Mouse (Mus musculus) adipocyte (in vitro differentiated cells): Measurements from ENCODE around the gene 4933428G20Rik.
A peak's percentile ranks its signal among the peaks of the same experiment; 100 is the strongest.

Experiments used
- DNase-seq: peaks from one replicate; pipeline ENCODE4 v3.0.0-alpha.2; 2016; ENCODE audit warnings: low spot score

4933428G20Rik gene

GRCm38 (mm10) chr11:97505784-97506183, 5.6 kb upstream of the 4933428G20Rik start:
- no peak for DNase-seq

- no peak for DNase-seq
Measured at GRCm38 (mm10) chr11:97502846-97503245, 2.7 kb upstream of the 4933428G20Rik start.

GRCm38 (mm10) chr11:97502383-97502782, 2.2 kb upstream of the 4933428G20Rik start:
- no peak for DNase-seq

DNA sequence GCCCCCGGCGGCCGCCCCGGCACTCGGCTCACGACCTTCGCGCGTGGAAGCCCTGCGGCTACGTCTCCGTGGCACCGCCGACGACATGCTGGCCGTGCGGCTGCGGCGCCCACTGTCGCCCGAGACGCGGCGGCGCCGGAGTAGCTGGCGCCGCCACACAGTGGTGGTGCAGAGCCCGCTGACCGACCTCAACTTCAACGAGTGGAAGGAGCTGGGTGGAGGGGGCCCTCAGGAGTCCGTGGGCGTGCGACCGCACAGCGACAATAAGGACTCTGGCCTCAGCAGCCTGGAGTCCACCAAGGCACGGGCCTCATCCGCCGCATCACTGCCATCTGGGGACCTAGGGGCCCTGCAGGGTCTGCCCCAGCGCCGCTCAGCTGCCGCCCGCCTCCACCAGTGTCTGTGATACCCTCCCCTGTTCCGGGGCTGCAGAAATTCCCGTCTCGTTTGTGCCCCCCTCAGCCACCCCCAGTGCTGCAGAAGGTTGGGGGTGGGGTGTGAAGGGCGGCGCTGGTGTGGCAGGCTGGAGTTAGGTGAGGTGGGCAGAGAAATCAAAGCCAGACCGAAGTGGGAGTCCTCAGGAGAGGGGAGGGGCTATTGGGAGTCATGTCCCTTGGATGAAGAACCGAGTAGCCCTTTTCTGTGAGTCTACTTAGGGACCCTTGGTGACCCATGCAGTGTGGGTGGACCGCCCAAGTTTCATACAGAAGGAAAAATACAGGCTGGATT, 744 bp upstream of the 4933428G20Rik start:
- DNase-seq, result no peak

GRCm38 (mm10) chr11:97497543-97497942, 2.6 kb downstream of the 4933428G20Rik start:
- no peak for DNase-seq

DNA sequence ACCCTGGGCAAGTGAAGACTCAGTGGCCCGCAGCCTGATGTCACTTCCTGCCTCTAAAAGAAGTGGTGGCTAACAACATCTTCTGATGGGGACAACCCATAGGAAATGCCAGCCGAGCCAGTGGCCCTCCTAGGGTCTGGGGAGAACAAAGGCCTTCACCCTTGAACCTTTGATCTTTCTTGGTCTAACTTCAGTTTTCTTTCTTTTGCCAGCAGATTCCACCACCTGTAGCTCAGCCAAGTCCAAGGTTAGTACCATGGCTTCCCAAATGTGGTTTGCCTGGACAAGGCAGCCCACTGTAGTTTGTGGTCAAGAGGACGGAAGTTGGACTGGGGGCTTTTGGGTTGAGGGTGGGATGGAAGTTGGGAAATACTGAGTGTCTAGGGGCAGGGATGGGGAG, 7.3 kb downstream of the 4933428G20Rik start:
- no peak for DNase-seq

GRCm38 (mm10) chr11:97491640-97492039, 8.5 kb downstream of the 4933428G20Rik start:
- DNase-seq, result no peak

DNA sequence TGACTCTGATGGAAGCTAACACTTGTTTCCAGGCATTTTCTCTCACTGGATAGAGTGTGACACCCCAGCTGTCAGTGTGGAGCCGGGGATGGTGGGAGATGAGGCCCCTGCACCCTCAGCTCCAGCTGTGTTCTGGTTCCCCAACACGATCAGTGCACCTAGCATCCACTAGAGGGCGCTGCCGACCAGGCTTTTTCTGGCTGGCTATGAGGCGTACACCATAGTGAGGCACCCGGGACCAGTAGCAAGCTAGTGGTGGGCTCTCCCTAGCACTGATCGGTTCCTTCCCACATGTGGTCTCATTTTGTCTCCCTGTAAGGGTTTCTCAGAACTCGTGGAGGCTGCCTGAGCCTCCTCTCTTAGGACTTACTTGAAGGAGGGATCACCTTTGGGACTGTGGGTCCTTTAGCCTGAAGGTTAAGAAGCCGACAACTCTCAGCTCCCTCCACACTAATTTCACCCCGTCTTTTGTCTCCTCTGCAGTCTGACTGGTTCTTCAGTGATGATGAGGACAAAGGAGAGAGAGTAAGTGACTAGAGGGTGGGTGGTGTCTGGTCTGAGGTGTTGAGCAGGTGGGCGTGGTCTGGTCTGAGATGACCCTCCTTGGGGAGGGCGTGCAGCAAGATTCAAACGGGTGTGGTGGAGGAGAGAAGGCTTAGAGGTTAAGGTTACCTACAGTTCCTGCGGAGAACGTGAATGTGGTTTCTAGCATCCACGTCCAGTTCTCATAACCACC, 10.4 kb downstream of the 4933428G20Rik start:
- DNase-seq, result peak; percentile 56

DNA sequence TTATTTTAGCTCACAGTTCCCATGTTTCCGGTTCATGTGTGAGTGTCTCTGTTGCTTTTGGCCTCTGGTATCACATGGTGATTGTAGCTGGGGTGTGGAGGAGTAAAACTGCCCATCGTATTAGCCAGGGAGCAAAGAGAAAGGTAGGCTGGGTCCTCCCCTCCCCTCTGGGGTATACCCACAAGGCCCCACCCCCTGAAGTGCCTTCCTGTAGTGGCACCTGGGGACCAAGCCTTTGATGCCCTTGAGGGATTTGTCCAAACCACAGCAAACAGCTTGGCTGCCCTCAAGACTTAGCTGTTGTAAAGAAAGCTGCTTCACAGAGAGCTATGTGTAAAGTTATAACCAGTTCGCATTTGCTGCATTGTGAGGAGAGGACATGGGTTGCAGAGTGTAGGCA, 12.5 kb downstream of the 4933428G20Rik start:
- no peak for DNase-seq

DNA sequence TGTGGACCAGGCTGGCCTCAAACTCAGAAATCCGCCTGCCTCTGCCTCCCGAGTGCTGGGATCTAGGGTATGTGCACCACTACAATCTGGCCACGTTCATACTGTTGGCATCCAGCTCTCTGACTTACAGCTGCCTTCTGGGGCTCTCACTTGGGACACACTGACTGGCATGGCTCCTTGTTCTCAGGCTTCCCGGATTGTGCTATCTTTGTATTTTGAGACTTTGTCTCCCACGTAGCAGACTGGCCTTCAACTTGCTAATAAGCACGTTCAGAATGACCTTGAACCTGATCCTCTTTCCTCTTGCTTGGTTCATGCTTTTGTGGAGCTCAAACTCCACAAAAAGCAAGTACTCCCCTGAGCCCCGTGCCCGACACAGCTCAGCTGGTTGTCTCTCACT, 14.5 kb downstream of the 4933428G20Rik start:
- no peak for DNase-seq

DNA sequence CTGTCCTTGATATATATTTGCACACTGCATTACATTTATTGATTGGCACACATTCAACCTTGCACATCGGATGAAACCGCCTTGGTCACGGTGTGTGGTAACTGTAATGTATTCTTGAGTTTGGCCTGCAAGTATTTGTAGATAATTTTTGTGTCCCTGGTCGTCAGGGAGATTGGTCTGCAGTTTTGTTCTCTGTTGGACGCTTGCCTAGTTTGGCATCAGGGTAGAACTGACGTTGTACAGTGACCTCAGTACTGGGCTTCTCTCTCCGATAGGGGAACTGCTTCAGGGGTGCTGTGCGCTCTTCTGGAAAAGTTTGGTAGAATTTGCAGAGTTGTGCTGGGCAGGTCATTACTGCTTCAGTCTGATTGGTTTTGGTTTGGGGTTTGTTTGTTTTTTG, 20.3 kb downstream of the 4933428G20Rik start:
- no peak for DNase-seq

DNA sequence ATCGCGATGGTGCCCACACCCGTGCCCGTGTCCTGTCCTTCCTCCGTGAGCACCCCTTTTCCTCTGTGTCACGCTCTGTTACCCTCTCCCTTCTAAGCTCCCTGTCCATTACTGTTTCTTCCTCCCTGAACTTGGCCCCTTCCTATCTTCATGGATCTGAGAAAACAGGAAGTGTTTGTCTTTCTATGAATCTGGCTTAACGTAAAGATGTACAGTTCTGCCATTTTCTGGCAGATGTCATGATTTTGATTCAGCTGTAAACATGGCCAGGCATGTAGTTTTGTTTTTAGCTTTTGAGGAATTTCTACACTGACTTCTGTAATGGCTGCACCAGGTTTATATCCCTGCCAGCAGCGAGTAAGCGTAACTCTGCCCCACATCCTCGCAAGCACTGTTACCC, 21.1 kb downstream of the 4933428G20Rik start:
- DNase-seq, result no peak

- DNase-seq, result no peak
Measured at GRCm38 (mm10) chr11:97478345-97478744, 21.8 kb downstream of the 4933428G20Rik start.

DNA sequence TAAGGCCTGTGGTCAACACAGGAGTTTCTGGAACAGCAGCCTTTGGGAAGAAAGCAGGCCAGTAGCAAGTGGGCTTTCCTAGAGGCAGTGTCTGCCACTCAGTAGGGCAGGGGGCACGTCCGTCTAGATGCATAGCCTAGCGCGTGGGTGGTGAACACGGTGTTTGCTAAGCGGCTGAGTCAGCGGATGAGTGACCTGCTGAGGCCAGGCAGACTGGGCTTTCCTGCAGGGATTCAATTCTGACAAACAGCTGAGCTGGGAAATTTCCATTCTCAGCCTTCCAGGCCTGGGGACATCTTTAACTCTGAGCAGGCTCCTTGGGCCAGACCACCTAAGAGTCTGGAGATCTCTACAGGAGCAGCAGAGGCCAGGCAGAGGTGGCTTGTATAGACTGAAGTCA, 22.7 kb downstream of the 4933428G20Rik start:
- peak; percentile 40 for DNase-seq

DNA sequence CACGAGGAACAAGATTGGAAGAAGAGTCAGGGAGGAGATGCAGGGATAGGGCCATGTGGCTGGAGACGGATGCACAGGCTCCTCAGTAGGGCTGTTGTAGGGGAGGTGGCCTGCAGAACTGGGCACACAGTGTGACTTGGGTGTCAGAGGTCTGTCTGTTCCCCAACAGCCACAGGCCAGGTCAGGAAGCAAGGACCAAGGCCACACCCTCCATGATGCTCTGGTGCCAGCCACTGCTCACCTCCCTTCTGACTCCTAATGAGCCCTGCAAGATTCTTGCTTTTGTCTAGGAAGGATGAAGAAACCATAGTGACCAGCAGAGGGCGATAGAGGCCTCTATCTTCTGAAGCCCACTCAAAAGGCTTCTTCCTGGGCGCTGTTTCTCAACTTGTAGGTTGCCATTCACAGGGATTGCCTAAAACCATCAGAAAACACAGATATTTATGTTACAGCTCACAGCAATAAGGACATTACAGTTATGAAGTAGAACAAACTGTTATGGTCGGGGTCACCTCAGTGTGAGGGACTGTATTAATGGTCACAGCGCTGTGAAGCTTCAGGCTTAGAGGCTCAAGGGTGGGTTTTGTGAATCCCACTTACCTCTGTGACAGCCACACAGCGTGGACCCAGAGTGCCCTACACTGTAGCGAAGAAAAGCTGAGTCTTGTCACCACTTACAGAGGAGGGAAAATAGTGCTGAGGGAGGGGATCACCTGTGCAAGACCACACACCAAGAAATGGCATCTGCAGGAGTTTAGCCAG, 23.6 kb downstream of the 4933428G20Rik start:
- DNase-seq, result peak; percentile 65

GRCm38 (mm10) chr11:97471276-97471675, 28.9 kb downstream of the 4933428G20Rik start:
- DNase-seq, result no peak

DNA sequence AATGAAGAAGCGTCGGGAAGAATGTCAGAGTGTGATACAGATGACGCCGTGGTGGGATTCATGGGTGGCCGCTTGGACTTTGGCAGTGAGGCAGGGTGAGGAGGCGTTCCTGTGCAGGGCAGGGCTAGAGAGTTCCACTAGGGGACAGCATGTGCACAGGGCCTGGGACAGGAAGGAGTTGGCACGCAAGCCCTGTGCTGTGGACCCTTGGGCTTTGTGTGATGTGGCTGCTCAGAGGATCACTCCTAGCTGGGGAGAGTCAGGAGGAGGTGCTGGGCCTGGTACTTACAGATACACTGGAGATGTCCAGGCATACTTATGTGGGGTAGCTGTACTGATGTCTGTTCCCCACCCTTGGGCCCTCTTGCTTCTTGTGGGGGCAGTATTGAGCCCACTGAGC, 30.3 kb downstream of the 4933428G20Rik start:
- DNase-seq, result no peak

DNA sequence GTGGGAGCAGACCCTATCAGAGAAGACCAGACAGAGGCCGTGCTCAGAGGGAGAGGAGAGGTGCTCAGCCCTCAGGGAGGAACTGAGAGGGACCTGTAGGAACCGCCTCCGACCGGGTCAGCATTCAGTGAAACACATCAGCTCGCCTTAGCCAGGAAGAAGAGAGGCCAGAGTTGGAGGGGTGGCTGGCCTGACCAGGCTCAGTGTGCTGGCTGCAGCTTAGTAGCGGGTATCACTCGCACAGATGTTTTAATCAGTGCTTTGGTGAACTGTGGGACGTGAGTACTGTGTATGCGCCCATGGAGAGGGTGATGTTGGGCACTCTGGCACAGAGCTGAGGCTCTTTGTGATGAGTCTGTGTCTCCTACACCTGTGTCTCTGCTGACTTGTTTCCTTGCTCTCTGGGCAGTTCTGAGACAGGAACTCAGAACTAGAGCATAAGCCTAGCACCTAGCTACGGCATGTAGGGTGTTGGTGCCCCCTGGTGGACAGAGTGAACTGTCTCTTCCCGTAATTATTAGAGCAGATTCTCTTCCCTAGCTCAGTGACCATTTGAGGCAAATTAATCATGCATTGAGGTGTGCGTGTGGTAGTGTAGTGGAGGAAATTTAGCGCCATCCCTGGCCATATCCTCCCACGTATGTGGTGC, 31.4 kb downstream of the 4933428G20Rik start:
- peak; percentile 90 for DNase-seq

DNA sequence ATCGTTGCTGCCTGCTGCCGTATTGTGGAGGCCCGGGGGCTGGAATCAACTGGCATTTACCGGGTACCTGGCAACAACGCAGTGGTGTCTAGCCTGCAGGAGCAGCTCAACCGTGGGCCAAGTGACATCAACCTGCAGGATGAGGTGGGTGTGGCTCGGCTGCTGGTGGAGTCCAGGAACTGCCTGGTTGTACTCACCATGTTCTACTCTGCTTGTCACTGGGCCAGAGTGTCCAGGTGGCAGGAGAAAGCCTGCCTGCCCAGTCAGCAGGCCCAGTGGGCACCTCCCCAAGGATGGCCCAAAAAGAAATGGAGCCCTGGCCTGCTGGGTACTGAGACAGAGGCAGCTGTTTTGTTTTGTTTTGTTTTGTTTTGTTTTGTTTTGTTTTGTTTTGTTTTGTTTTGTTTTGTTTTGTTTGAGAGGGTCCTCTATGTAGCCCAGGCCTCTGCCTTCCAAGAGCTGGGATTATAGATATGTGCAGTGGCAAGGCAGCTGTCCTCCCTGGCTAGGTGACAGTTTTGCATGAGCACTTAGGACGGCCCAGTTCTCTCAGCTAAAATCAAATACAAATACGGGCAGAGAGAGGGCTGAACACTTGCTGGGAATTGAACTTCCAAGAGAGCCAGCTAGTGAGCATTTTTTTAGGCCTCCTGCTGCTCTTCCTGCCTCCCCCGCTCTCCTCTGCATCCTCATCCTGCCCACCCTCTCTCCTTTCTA, 33.5 kb downstream of the 4933428G20Rik start:
- DNase-seq, result no peak

DNA sequence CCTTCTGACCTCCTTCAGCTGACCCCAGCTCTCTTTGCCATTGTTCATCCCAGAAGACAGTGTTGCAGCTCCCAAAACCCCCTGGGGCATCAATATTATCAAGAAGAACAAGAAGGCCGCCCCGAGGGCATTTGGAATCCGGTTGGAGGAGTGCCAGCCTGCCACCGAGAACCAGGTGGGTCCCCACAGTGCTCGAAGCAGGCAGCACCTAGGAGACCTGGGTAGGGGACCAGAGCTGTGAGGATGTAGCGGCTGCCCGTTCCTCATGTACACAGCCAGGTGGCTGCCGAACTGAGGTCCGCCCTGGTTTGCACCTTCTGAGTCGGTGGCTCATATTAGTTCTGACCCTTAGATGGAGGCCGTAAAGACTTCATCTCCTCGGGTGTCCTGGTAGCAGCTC, 34.2 kb downstream of the 4933428G20Rik start:
- no peak for DNase-seq

DNA sequence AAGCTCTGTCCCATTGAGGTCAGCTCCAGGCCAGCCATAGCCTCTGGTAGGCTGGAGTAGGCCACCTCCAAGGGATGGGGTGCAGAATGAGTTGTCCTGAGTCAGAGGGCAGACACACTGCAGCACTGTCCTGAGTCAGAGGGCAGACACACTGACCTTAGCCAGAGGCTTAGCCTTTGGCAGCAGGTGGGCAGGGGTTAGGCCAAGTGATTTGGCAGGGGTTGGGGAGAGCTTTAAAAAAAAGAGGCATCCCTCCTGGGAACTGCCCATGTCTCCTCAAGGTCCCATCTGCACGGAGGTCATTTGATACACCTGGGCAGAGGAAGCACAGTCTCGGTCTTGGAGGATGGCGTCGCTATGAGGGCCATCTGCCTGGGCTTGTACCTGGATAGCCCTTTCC, 36.1 kb downstream of the 4933428G20Rik start:
- DNase-seq, result no peak

- DNase-seq, result no peak
Measured at GRCm38 (mm10) chr11:97463166-97463565, 37.0 kb downstream of the 4933428G20Rik start.
